35 mouse cellular contexts compared by ENCODE assay signal in genomic region chr11:32032053-32032452, GRCm38 (mm10).
"Had no signal": no experiment of that assay in that cellular context is flagged by ENCODE, and none has a peak within 500 bp of the region (broad histone marks: within the 10 kb centered on the region; RNA-seq: fewer than 3 reads in every experiment).

No protein-coding gene starts in this region.

- H3K4me3 ChIP-seq: heart, embryonic 10.5 days; heart, embryonic 12.5 days; heart, embryonic 13.5 days; heart, embryonic 15.5 days; hindbrain, embryonic 10.5 days; hindbrain, embryonic 12.5 days; hindbrain, embryonic 13.5 days; hindbrain, embryonic 15.5 days; intestine, embryonic 15.5 days; kidney, embryonic 15.5 days; layer of hippocampus, adult 2 months had no signal

- DNase-seq: heart, postnatal 10 days; heart, postnatal 14 days; heart, postnatal 36 days; heart, postnatal 4 days; kidney, adult 11 months; kidney, adult 18-20 months; kidney, adult 2 months; kidney, adult 8-10 months; kidney, adult 9 months; kidney, postnatal 10 days; kidney, postnatal 14 days; kidney, postnatal 25 days; kidney, postnatal 36 days; kidney, postnatal 4 days; layer of hippocampus, adult 9-11 months; layer of hippocampus, postnatal 36 days had no signal

- H3K4me1 ChIP-seq: heart, embryonic 10.5 days; heart, embryonic 12.5 days; heart, embryonic 13.5 days; heart, embryonic 15.5 days; intestine, embryonic 15.5 days had no signal

- H3K27me3 ChIP-seq: heart, embryonic 15.5 days; hindbrain, embryonic 12.5 days; hindbrain, embryonic 13.5 days; hindbrain, embryonic 15.5 days; intestine, embryonic 15.5 days; kidney, embryonic 15.5 days had no signal

- H3K4me2 ChIP-seq: heart, embryonic 11.5 days; heart, embryonic 12.5 days; heart, embryonic 13.5 days; heart, embryonic 15.5 days; hindbrain, embryonic 12.5 days; hindbrain, embryonic 13.5 days; hindbrain, embryonic 14.5 days; hindbrain, embryonic 15.5 days; intestine, embryonic 15.5 days; kidney, embryonic 15.5 days had no signal

- H3K27ac ChIP-seq: heart, embryonic 10.5 days; heart, embryonic 13.5 days; heart, embryonic 15.5 days; hindbrain, embryonic 10.5 days; hindbrain, embryonic 12.5 days; hindbrain, embryonic 14.5 days; hindbrain, embryonic 15.5 days; hindbrain, postnatal 0 days; intestine, embryonic 15.5 days; kidney, embryonic 15.5 days; kidney, postnatal 0 days had no signal

- H3K9me3 ChIP-seq: heart, embryonic 10.5 days; heart, embryonic 12.5 days; heart, embryonic 13.5 days; heart, embryonic 15.5 days; hindbrain, embryonic 10.5 days; hindbrain, embryonic 12.5 days; hindbrain, embryonic 13.5 days; hindbrain, embryonic 15.5 days; intestine, embryonic 15.5 days; kidney, embryonic 15.5 days had no signal

- H3K9ac ChIP-seq: heart, embryonic 12.5 days; heart, embryonic 13.5 days; heart, embryonic 15.5 days; hindbrain, embryonic 12.5 days; hindbrain, embryonic 13.5 days; hindbrain, embryonic 14.5 days; hindbrain, embryonic 15.5 days; intestine, embryonic 15.5 days; kidney, embryonic 15.5 days had no signal

- H3K36me3 ChIP-seq: heart, embryonic 10.5 days; heart, embryonic 12.5 days; heart, embryonic 13.5 days; heart, embryonic 15.5 days; hindbrain, embryonic 10.5 days; intestine, embryonic 15.5 days; kidney, embryonic 15.5 days had no signal

- ATAC-seq: hindbrain, embryonic 16.5 days; hindbrain, postnatal 0 days; inflammation-experienced regulatory T-cells, adult 6 months; intestine, embryonic 15.5 days; intestine, embryonic 16.5 days; intestine, postnatal 0 days had no signal
